3 mouse cellular contexts compared by ENCODE assay signal in the genomic region with DNA sequence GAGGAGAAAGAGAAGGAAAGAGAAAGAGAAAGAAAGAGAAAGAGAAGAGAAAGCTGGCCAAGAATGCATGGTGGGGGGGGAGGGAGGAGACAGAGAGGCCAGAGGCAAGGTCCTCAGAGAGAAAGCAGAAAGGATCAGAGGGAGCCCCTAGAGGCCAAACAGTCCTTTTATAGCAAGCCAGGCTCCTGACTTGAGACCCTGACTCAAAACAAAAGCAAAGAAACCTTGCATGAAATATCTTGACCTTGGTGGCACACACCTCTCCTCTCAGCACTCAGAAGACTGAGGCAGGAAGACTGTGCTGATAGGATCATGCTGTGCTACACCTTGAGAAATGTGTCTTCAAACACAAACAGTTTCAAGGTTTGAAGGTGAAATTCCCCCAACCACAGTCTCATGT. TPM values are rescaled to one million over a fixed set of nuclear protein-coding genes. Genes with fewer than 3 reads are reported as not detected.
"Had no signal": no experiment of that assay in that cellular context is flagged by ENCODE, and none has a peak within 500 bp of the region (broad histone marks: within the 10 kb centered on the region; RNA-seq: fewer than 3 reads in every experiment).

No protein-coding gene starts in this region.

RNA-seq across cellular contexts. Expression of gene Bcl2a1d, which starts 10.1 kb away (rescaled TPM):
- polyA plus RNA-seq: neural tube, embryonic 15.5 days; stomach, embryonic 16.5 days; testis, adult 2 months had no signal
